Mouse (Mus musculus) kidney, embryonic 16.5 days (tissue): Measurements from ENCODE around the gene Cd84. TPM values are rescaled to one million over a fixed set of nuclear protein-coding genes. Genes with fewer than 3 reads are reported as not detected.

Experiments used
- ATAC-seq: fragments of 200-750 bp; cut with Nextera tagmentation; 2 replicates; pipeline ENCODE4 v1.8.0; 2017; ENCODE audit warnings: moderate TSS enrichment; ENCODE audit not compliant: low FRiP score, low TSS enrichment
- H3K27ac ChIP-seq: fragments of 300-500 bp; sonication (generic); 2 replicates; pipeline ENCODE4 v1.5.1; 2014; ENCODE audit warnings: low read length
- H3K27me3 ChIP-seq: fragments of 300-500 bp; sonication (generic); 2 replicates; pipeline ENCODE4 v1.6.1; 2014; ENCODE audit warnings: low read length, control low read depth, mixed read lengths; ENCODE audit not compliant: insufficient read depth
- H3K36me3 ChIP-seq: fragments of 300-500 bp; sonication (generic); 2 replicates; pipeline ENCODE4 v1.6.1; 2014; ENCODE audit warnings: low read length, control low read depth, mixed read lengths; ENCODE audit not compliant: insufficient read depth
- H3K4me1 ChIP-seq: fragments of 300-500 bp; sonication (generic); 2 replicates; pipeline ENCODE4 v1.6.1; 2014; ENCODE audit warnings: low read length, control low read depth, mixed read lengths; ENCODE audit not compliant: insufficient read depth
- H3K4me2 ChIP-seq: fragments of 300-500 bp; sonication (generic); replicated peaks from 2 replicates; pipeline ENCODE4 v1.6.1; 2014; ENCODE audit warnings: low read depth, low read length
- H3K4me3 ChIP-seq: fragments of 300-500 bp; sonication (generic); 2 replicates; pipeline ENCODE4 v1.5.1; 2014; ENCODE audit warnings: mild to moderate bottlenecking, low read length
- H3K9ac ChIP-seq: fragments of 300-500 bp; sonication (generic); replicated peaks from 2 replicates; pipeline ENCODE4 v1.6.1; 2014; ENCODE audit warnings: low read length
- H3K9me3 ChIP-seq: fragments of 300-500 bp; sonication (generic); 2 replicates; pipeline ENCODE4 v1.6.1; 2016; ENCODE audit warnings: low read length, control low read depth
- WGBS: fragments of 180-500 bp; shearing (Covaris S2); extraction: QIAGEN DNeasy Blood & Tissue Kit; methylation state at CpG from one replicate; pipeline ENCODE4 v1.1.7; 2014; 5-methylcytosine and 5-hydroxymethylcytosine counted together
- polyA plus RNA-seq: library from polyadenylated mRNA; unstranded; fragments of >200 nt; fragmentation: Nextera tagmentation; extraction: Ambion mirVana; gene quantifications from 2 replicates; pipeline ENCODE4 v1.2.1, GENCODE M21; 2015

Cd84 gene
- polyA plus RNA-seq, 1 experiment from 2014 or later: 0.52 TPM

- no peak for ATAC-seq
- H3K4me2 ChIP-seq: no peak overlapping the region
- H3K27me3 ChIP-seq: no peaks in the 10 kb centered on the region
- WGBS: 92% methylated on average over 1 of the region's 1 CpGs
- H3K4me3 ChIP-seq: no peak overlapping the region
- H3K9ac ChIP-seq: no peak overlapping the region
- H3K4me1 ChIP-seq: no peaks in the 10 kb centered on the region
- no peak overlapping the region for H3K27ac ChIP-seq
- H3K9me3 ChIP-seq: peaks cover under 1% of the 10 kb centered on the region; the same call in 1 of the 2 replicates
- H3K36me3 ChIP-seq: no peaks in the 10 kb centered on the region
Measured at GRCm38 (mm10) chr1:171904011-171904410, 64.5 kb downstream of the Cd84 start.

- WGBS: 87% methylated on average over 13 of the region's 13 CpGs
- no peak overlapping the region for H3K4me3 ChIP-seq
- no peak overlapping the region for H3K27ac ChIP-seq
- no peaks in the 10 kb centered on the region for H3K27me3 ChIP-seq
- no peaks in the 10 kb centered on the region for H3K36me3 ChIP-seq
- H3K4me2 ChIP-seq: no peak overlapping the region
- H3K9me3 ChIP-seq: no peaks in the 10 kb centered on the region
- H3K9ac ChIP-seq: no peak overlapping the region
- no peaks in the 10 kb centered on the region for H3K4me1 ChIP-seq
- ATAC-seq: no peak
Measured at GRCm38 (mm10) chr1:171915638-171916458, 76.4 kb downstream of the Cd84 start.

GRCm38 (mm10) chr1:171917305-171918039 is 78.0 kb downstream of the Cd84 start, which contains the start of gene Slamf6:
TSS of gene Slamf6 (plus strand) at chr1:171917515.
- Histone ChIP-seq H3K27me3 (no peaks in the 10 kb centered on the region), H3K4me2 (no peak within 1 kb of the TSS), H3K4me1 (no peaks in the 10 kb centered on the region), H3K9ac (no peak within 1 kb of the TSS), H3K36me3 (no peaks in the 10 kb centered on the region), H3K9me3 (no peaks in the 10 kb centered on the region), H3K27ac (no peak within 1 kb of the TSS), H3K4me3 (no peak within 1 kb of the TSS)
- WGBS: 84% methylated on average over 14 of the region's 14 CpGs
- no peak for ATAC-seq

DNA sequence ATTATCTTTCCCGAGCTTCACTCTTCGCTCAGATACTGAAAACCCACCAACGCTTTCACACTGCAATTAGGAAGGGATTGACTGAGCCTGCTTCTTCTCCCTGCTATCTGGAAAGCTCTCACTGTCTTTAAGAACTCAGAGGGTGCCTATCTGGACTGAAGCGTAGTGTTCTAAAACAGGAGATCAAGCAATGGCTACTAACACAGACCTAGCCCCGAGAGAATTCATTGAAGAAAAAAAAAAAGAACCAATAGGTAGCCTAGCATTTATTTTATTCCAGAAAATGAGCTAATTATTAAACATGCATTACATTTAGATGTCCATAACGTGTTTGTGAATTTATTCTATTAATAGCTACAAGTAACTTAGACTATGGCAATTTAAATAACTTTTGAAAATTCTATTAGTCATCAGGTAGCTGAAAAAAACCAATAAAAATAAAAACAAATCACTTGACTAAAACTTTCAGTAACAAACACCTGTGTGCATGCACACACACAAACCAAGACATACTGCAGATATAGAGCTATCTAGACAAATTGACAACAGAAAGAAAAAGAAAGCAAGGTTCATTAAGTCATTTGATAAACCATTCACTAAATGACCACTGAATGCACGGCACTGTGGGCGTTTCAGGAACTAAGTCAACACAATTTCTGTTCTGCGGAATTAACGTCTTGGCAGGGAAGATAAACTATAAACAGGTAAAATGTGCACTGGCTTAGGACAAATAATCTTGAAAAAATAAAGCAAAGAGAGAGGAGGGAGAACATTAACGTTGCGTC is 78.8 kb downstream of the Cd84 start:
- no peak overlapping the region for H3K4me2 ChIP-seq
- no peaks in the 10 kb centered on the region for H3K9me3 ChIP-seq
- H3K4me1 ChIP-seq: no peaks in the 10 kb centered on the region
- no peak overlapping the region for H3K4me3 ChIP-seq
- 80% methylated on average over 12 of the region's 12 CpGs for WGBS
- H3K36me3 ChIP-seq: no peaks in the 10 kb centered on the region
- no peak overlapping the region for H3K27ac ChIP-seq
- H3K9ac ChIP-seq: no peak overlapping the region
- no peak for ATAC-seq
- no peaks in the 10 kb centered on the region for H3K27me3 ChIP-seq

- Histone ChIP-seq H3K9me3 (no peaks in the 10 kb centered on the region), H3K27ac (no peak overlapping the region), H3K4me1 (no peaks in the 10 kb centered on the region), H3K4me2 (no peak overlapping the region), H3K4me3 (no peak overlapping the region), H3K9ac (no peak overlapping the region), H3K36me3 (no peaks in the 10 kb centered on the region), H3K27me3 (no peaks in the 10 kb centered on the region)
- WGBS: 33% methylated on average over 5 of the region's 5 CpGs
- peak; percentile 65; the same call in 1 of the 2 replicates for ATAC-seq
Measured at GRCm38 (mm10) chr1:171919193-171919592, 79.7 kb downstream of the Cd84 start.

GRCm38 (mm10) chr1:171919901-171920510 is 80.5 kb downstream of the Cd84 start:
- Histone ChIP-seq H3K9ac (no peak overlapping the region), H3K27me3 (no peaks in the 10 kb centered on the region), H3K4me3 (no peak overlapping the region), H3K27ac (no peak overlapping the region), H3K4me1 (no peaks in the 10 kb centered on the region), H3K9me3 (no peaks in the 10 kb centered on the region), H3K4me2 (no peak overlapping the region), H3K36me3 (no peaks in the 10 kb centered on the region)
- ATAC-seq: no peak
- 72% methylated on average over 6 of the region's 6 CpGs for WGBS

- Histone ChIP-seq H3K9ac (no peak overlapping the region), H3K9me3 (no peaks in the 10 kb centered on the region), H3K36me3 (no peaks in the 10 kb centered on the region), H3K27ac (no peak overlapping the region), H3K4me2 (no peak overlapping the region), H3K4me3 (no peak overlapping the region), H3K27me3 (no peaks in the 10 kb centered on the region), H3K4me1 (no peaks in the 10 kb centered on the region)
- no peak for ATAC-seq
- 71% methylated on average over 9 of the region's 9 CpGs for WGBS
Measured at GRCm38 (mm10) chr1:171920989-171921621, 81.6 kb downstream of the Cd84 start.

DNA sequence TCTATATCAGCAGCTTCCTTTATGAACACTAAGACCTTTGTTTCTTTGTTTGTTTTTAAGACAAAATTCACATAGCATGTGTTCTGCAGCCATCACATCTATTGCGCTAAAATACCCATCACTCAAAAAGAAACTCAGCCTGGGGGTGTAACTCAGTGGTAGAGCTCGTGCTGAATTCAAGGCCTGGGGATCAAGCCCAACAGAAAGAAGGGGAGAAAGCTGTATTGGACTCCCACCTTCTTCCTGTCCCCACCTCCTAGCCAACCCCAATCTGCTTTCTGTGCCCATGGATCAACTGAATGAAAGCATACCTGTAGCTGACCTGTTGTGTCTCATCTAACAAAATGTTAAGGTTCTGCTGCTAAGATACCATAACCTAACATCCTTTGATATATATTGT is 82.1 kb downstream of the Cd84 start:
- Histone ChIP-seq H3K9me3 (no peaks in the 10 kb centered on the region), H3K4me3 (no peak overlapping the region), H3K36me3 (no peaks in the 10 kb centered on the region), H3K4me2 (no peak overlapping the region), H3K27me3 (no peaks in the 10 kb centered on the region), H3K27ac (no peak overlapping the region), H3K4me1 (no peaks in the 10 kb centered on the region), H3K9ac (no peak overlapping the region)
- WGBS: 65% methylated on average over 2 of the region's 2 CpGs
- no peak for ATAC-seq

GRCm38 (mm10) chr1:171922844-171923243 is 83.3 kb downstream of the Cd84 start:
- no peak for ATAC-seq
- Histone ChIP-seq H3K27ac (no peak overlapping the region), H3K9ac (no peak overlapping the region), H3K27me3 (no peaks in the 10 kb centered on the region), H3K4me2 (no peak overlapping the region), H3K9me3 (no peaks in the 10 kb centered on the region), H3K4me3 (no peak overlapping the region), H3K36me3 (no peaks in the 10 kb centered on the region), H3K4me1 (no peaks in the 10 kb centered on the region)
- 92% methylated on average over 5 of the region's 5 CpGs for WGBS
